Comparison of ENCODE assay signal across 15 mouse cellular contexts in genomic region chr1:178707925-178708351, GRCm38 (mm10).
DNase-seq lines count a peak whose midpoint lies in the region; ATAC-seq and TF ChIP-seq lines count a peak whose summit lies in the region.
"Had no signal": no experiment of that assay in that cellular context is flagged by ENCODE, and none has a peak within 500 bp of the region (broad histone marks: within the 10 kb centered on the region; RNA-seq: fewer than 3 reads in every experiment).

No protein-coding gene starts in this region.

- 4% methylated on average over 7 of the region's 7 CpGs for WGBS in kidney, embryonic 15.5 days

- no peak overlapping the region for H3K4me2 ChIP-seq in kidney, embryonic 15.5 days
- H3K4me2 ChIP-seq: embryonic facial prominence, embryonic 12.5 days; forebrain, embryonic 12.5 days; liver, embryonic 13.5 days had no signal

- CTCF ChIA-PET in Patski (lab: Charles Lee) = interaction anchor here (0.7 to 1.5 kb wide), 3 partner anchors 50 to 435 kb away, joined by 3 to 7 read pairs (median 4); no protein-coding TSS in a partner anchor

- H3K4me3 ChIP-seq in kidney, embryonic 15.5 days (replicated peaks) = no peak overlapping the region
- H3K4me3 ChIP-seq: embryonic facial prominence, embryonic 12.5 days; forebrain, embryonic 12.5 days; liver, embryonic 13.5 days had no signal

- no peaks in the 10 kb centered on the region for H3K36me3 ChIP-seq in kidney, embryonic 15.5 days
- H3K36me3 ChIP-seq: embryonic facial prominence, embryonic 12.5 days; forebrain, embryonic 12.5 days; liver, embryonic 13.5 days had no signal

- TF ChIP-seq CTCF in Patski (IDR thresholded peaks at IDR 0.05) = no peak

- peak; percentile 91 for ATAC-seq in Patski
- ATAC-seq in kidney, embryonic 15.5 days (replicated peaks; ENCODE audit: low FRiP score) = peak; percentile 86
- ATAC-seq: hindbrain, postnatal 0 days had no signal

- peak overlapping the region; percentile 56; the same call in 1 of the 2 replicates for H3K27ac ChIP-seq in kidney, embryonic 15.5 days
- H3K27ac ChIP-seq: embryonic facial prominence, embryonic 12.5 days; forebrain, embryonic 12.5 days; hindbrain, postnatal 0 days; liver, embryonic 13.5 days had no signal

- in situ Hi-C loops in Patski (cut with MboI; ENCODE audit: low pct_unique_long_range_greater_than_20kb) = no loop called here

- peaks cover 16% of the 10 kb centered on the region for H3K4me1 ChIP-seq in kidney, embryonic 15.5 days
- H3K4me1 ChIP-seq: embryonic facial prominence, embryonic 12.5 days; forebrain, embryonic 12.5 days had no signal

- no peaks in the 10 kb centered on the region for H3K27me3 ChIP-seq in Patski
- H3K27me3 ChIP-seq in kidney, embryonic 15.5 days = no peaks in the 10 kb centered on the region
- H3K27me3 ChIP-seq: CH12.LX; embryonic facial prominence, embryonic 12.5 days; forebrain, embryonic 12.5 days; liver, embryonic 13.5 days had no signal

- DNase-seq in Patski (ENCODE audit: low read depth, low spot score) = peak; percentile 77
- DNase-seq in adrenal gland, postnatal 36 days = peak; percentile 74 to 78
- peak; percentile 15 for DNase-seq in ovary, postnatal 10 days (ENCODE audit: low spot score)
- no peak for DNase-seq in B cell, adult 2 months
- no peak for DNase-seq in natural killer cell, adult 2 months (ENCODE audit: low spot score in 2 of 2)
- no peak for DNase-seq in right cerebral cortex, postnatal 10 days (ENCODE audit: low spot score in 2 of 2)
- DNase-seq: cerebellum, postnatal 10 days; liver, embryonic 13.5 days; retina, postnatal 1 day; thymus, adult 2 months had no signal

- H3K9ac ChIP-seq in kidney, embryonic 15.5 days = no peak overlapping the region
- H3K9ac ChIP-seq: embryonic facial prominence, embryonic 12.5 days; forebrain, embryonic 12.5 days; liver, embryonic 13.5 days had no signal

- POLR2A ChIA-PET in Patski (lab: Charles Lee) = interaction anchor here (0.6 to 0.7 kb wide), 2 partner anchors 122 to 209 kb away, joined by 4 to 9 read pairs; no protein-coding TSS in a partner anchor

- no peaks in the 10 kb centered on the region for H3K9me3 ChIP-seq in kidney, embryonic 15.5 days (replicated peaks)
- H3K9me3 ChIP-seq: embryonic facial prominence, embryonic 12.5 days; forebrain, embryonic 12.5 days; liver, embryonic 13.5 days had no signal

Comparison
In these comparisons a context has a peak if more than half of its experiments do, and no peak if none do; other contexts are left out.
1. DNase-seq: peak in Patski (single experiment), adrenal gland, postnatal 36 days (2 of 2) and ovary, postnatal 10 days (single experiment); none in B cell, adult 2 months (0 of 2), natural killer cell, adult 2 months (0 of 2) and right cerebral cortex, postnatal 10 days (0 of 2).